Mouse (Mus musculus): ENCODE data around the gene Atp6v0e.

- TF ChIP-seq CTCF (IDR thresholded peaks at IDR 0.05) (no peak), EP300 (IDR thresholded peaks at IDR 0.05; ENCODE audit: insufficient read depth, low read depth, low read length) (no peak)
Observed at GRCm38 (mm10) chr17:26708993-26709590, 46.1 kb downstream of the Atp6v0e start.
